Mouse (Mus musculus) intestine, embryonic 16.5 days (tissue): ENCODE measurements around the gene Aldh3b3. TPM values are rescaled to one million over a fixed set of nuclear protein-coding genes. Genes with fewer than 3 reads are reported as not detected.

Source experiments
- ATAC-seq: fragments of 200-750 bp; cut with Nextera tagmentation; 2 replicates; pipeline ENCODE4 v1.8.0; 2017; ENCODE audit warnings: moderate TSS enrichment, moderate library complexity
- H3K27ac ChIP-seq: fragments of 300-500 bp; sonication (generic); 2 replicates; pipeline ENCODE4 v1.5.1; 2014; ENCODE audit warnings: mild to moderate bottlenecking, low read length
- H3K27me3 ChIP-seq: fragments of 300-500 bp; sonication (generic); replicated peaks from 2 replicates; pipeline ENCODE4 v1.6.1; 2014; ENCODE audit warnings: low read length, control low read depth, mixed read lengths; ENCODE audit not compliant: control insufficient read depth, insufficient read depth
- H3K36me3 ChIP-seq: fragments of 300-500 bp; sonication (generic); 2 replicates; pipeline ENCODE4 v1.6.1; 2014; ENCODE audit warnings: low read length, control low read depth; ENCODE audit not compliant: control insufficient read depth, insufficient read depth
- H3K4me1 ChIP-seq: fragments of 300-500 bp; sonication (generic); 2 replicates; pipeline ENCODE4 v1.6.1; 2014; ENCODE audit warnings: low read length, control low read depth, mixed read lengths; ENCODE audit not compliant: control insufficient read depth, insufficient read depth
- H3K4me2 ChIP-seq: fragments of 300-500 bp; sonication (generic); 2 replicates; pipeline ENCODE4 v1.6.1; 2014; ENCODE audit warnings: low read depth, low read length, control low read depth
- H3K4me3 ChIP-seq: fragments of 300-500 bp; sonication (generic); 2 replicates; pipeline ENCODE4 v1.5.1; 2014; ENCODE audit warnings: mild to moderate bottlenecking, low read length
- H3K9ac ChIP-seq: fragments of 300-500 bp; sonication (generic); 2 replicates; pipeline ENCODE4 v1.6.1; 2014; ENCODE audit warnings: low read depth, low read length
- H3K9me3 ChIP-seq: fragments of 300-500 bp; sonication (generic); 2 replicates; pipeline ENCODE4 v1.6.1; 2016; ENCODE audit warnings: low read length, control low read depth; ENCODE audit not compliant: control insufficient read depth
- WGBS: fragments of 180-500 bp; shearing (Covaris S2); extraction: QIAGEN DNeasy Blood & Tissue Kit; methylation state at CpG from one replicate; pipeline ENCODE4 v1.1.7; 2014; 5-methylcytosine and 5-hydroxymethylcytosine counted together
- polyA plus RNA-seq: library from polyadenylated mRNA; unstranded; fragments of >200 nt; fragmentation: Nextera tagmentation; extraction: Ambion mirVana; gene quantifications from 2 replicates; pipeline ENCODE4 v1.2.1, GENCODE M21; 2015

Gene Aldh3b3
- polyA plus RNA-seq, 1 experiment from 2014 or later: not detected

DNA sequence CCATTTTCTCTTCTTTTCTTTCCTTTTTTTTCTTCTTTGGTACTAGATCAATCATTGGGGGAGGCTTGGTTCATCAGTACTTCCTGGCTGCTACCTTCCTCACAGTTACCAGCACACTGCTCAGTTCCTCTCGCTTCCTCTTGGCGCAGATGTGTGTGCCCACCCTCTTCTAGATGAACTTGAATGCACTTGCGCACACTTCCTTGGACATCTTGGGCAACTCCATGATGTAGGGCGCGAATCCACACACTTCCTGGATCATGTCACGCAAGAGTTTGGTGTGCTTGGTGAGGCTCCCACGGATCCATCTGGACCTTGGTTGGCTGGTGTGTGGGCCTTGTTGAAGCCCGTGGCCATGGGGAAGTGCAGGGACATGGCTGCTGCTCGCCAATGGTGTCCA lies 26.7 kb upstream of the Aldh3b3 start:
- no peak overlapping the region for H3K4me3 ChIP-seq
- no peak overlapping the region for H3K27ac ChIP-seq
- no peaks in the 10 kb centered on the region for H3K36me3 ChIP-seq
- ATAC-seq: no peak
- no peaks in the 10 kb centered on the region for H3K27me3 ChIP-seq
- no peak overlapping the region for H3K9ac ChIP-seq
- H3K4me2 ChIP-seq: no peak overlapping the region
- no peaks in the 10 kb centered on the region for H3K9me3 ChIP-seq
- WGBS: 91% methylated on average over 9 of the region's 9 CpGs
- H3K4me1 ChIP-seq: peaks cover 24% of the 10 kb centered on the region

DNA sequence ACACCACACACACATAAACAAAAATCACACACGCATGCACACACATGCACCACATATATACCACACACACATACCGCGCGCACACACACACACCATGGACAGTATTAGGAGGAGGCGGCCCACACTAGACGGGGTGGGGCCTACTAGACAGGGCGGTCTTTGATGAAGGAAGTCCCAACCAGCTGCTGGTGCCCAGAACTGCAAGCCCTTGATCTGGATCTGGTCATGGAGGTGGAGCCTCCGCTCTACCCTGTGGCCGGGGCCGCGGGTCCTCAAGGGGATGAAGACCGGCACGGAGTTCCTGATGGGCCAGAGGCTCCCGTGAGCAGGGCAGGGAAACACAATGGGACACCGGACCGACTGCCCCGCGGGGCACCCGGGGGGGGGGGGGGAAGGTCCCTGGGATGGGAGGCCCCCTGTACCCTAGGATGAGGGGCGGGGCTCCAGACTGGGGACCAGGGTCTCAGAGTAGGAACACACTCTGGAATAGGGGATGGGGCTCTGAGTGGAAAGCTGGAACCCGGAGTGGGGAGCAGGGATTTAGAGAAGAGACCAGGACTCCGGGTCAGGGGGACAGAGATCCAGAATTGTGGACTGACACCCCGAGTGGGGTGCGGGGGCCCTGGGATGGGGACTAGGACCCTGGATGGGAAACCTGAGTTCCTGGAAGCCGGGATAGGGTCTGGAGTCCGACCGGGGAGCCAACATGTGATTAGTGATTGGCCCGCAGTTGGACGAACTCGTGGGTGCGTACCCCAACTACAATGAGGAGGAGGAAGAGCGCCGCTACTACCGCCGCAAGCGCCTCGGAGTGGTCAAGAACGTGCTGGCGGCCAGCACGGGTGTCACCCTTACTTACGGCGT lies 23.2 kb upstream of the Aldh3b3 start, which contains the start of gene Unc93b1:
Unc93b1 (plus strand) TSS at position 155 of the 864 bp plus-strand sequence.
- H3K9me3 ChIP-seq: no peaks in the 10 kb centered on the region
- H3K4me2 ChIP-seq: peak within 1 kb of the TSS; percentile 95
- ATAC-seq: peak; percentile 88
- peaks cover 14% of the 10 kb centered on the region for H3K4me1 ChIP-seq
- H3K9ac ChIP-seq: peak within 1 kb of the TSS; percentile 74
- peak within 1 kb of the TSS; percentile 54 for H3K4me3 ChIP-seq
- H3K36me3 ChIP-seq: no peaks in the 10 kb centered on the region
- no peaks in the 10 kb centered on the region for H3K27me3 ChIP-seq
- peak within 1 kb of the TSS; percentile 15; the same call in 1 of the 2 replicates for H3K27ac ChIP-seq
- WGBS: 8% methylated on average over 42 of the region's 42 CpGs

DNA sequence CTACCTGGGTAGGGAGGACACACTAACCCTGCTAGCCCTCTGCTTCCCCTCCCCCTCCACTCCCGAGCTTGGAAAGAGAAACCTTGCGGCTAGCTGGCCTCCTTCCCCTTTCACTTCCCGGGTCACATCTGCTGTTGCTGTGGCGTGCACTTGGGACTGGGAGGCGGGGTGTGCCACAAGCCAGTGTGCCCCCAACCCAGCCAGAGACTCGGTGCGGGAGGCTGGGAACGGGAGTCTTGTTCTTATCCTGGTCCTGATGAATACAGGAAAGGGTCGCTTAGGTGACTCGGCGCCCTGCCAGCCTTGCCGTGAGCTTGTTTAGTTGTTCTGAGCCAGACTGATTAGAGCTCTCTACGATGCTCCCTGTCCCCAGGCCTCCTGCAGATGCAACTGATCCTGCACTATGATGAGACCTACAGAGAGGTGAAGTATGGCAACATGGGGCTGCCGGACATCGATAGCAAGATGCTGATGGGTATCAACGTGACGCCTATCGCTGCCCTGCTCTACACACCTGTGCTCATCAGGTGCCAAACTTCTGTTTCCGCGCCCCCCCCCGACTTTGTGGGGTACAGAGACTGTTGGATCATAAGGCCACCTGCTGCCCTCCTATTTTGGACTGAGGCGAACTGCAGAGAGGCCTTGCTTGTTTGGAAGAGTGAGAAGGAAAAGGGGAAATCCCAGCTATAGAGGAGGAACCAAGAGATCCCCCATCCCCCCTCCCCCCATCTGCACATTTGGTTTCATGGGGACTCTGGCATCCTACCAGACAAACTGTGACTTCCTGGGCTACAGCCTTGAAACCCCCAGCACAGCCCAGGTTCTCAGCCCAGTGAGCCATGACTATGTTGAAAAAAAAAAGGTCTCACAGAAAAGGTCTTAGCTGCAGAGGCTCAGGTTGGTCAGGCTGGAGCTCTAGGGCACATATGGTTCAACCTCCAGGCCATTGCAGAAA lies 22.3 kb upstream of the Aldh3b3 start:
- H3K36me3 ChIP-seq: no peaks in the 10 kb centered on the region
- peaks cover 8% of the 10 kb centered on the region for H3K4me1 ChIP-seq
- peak overlapping the region; percentile 95 for H3K4me2 ChIP-seq
- H3K9ac ChIP-seq: peak overlapping the region; percentile 74
- 12% methylated on average over 22 of the region's 22 CpGs for WGBS
- H3K27me3 ChIP-seq: no peaks in the 10 kb centered on the region
- no peaks in the 10 kb centered on the region for H3K9me3 ChIP-seq
- no peak overlapping the region for H3K27ac ChIP-seq
- peak overlapping the region; percentile 54 for H3K4me3 ChIP-seq
- ATAC-seq: peak; percentile 43

DNA sequence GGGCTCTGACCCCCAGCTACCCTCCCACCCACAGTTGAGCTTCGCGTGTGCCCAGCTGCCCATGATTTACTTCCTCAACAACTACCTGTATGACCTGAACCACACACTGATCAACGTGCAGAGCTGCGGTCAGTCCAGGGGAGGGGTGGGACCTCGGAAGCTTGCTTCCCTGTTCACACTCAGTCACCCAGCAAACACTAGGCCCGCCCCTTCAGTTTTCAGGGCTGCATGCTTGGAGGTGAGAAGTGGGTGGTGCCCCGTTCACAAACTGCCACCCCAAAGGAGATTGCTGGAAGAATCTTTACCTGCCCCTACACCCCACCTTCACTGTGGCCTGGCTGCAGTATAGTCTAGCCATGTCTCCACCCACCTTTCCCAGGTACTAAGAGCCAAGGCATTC lies 16.1 kb upstream of the Aldh3b3 start:
- Histone ChIP-seq H3K4me2 (no peak overlapping the region), H3K4me1 (peaks cover 9% of the 10 kb centered on the region; the same call in 1 of the 2 replicates), H3K27me3 (no peaks in the 10 kb centered on the region), H3K9me3 (no peaks in the 10 kb centered on the region), H3K36me3 (no peaks in the 10 kb centered on the region), H3K4me3 (no peak overlapping the region), H3K27ac (no peak overlapping the region), H3K9ac (no peak overlapping the region)
- 75% methylated on average over 7 of the region's 7 CpGs for WGBS
- ATAC-seq: no peak

DNA sequence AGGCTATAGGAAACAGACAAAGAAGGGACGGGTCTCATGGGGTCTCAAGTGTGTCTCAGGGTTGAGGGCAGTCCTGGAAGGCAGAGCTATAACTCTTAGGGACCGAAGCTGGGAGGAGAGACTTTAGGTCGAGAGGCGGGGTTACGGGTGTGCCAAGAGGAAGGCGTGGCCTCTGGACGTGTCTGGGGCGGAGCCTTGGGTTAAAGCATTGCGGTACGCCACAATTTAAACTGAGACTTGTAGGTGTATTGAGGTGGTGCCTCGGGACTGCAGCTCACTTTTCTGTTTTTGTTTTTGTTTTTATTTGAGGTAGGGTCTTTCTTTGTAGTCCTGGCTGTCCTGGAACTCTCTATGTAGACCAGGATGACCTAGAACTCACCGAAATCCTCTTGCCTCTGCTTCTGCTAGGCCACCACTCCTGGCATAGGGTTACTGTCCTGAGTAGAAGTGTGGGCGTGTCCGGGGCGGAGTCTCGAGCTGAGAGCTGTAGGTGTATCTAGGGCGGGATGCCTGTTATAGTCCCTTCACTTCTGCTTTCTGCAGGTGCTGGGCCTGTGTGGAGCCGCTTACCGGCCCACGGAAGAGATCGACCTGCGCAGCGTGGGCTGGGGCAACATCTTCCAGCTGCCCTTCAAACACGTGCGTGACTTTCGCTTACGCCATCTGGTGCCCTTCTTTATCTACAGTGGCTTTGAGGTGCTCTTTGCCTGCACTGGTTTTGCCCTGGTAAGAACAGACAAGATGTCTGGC lies 15.3 kb upstream of the Aldh3b3 start:
- no peaks in the 10 kb centered on the region for H3K9me3 ChIP-seq
- 21% methylated on average over 27 of the region's 27 CpGs for WGBS
- peaks cover 9% of the 10 kb centered on the region; the same call in 1 of the 2 replicates for H3K4me1 ChIP-seq
- peak overlapping the region; percentile 23 for H3K4me3 ChIP-seq
- no peaks in the 10 kb centered on the region for H3K27me3 ChIP-seq
- H3K9ac ChIP-seq: no peak overlapping the region
- peak; percentile 84 for ATAC-seq
- peak overlapping the region; percentile 44 for H3K4me2 ChIP-seq
- no peak overlapping the region for H3K27ac ChIP-seq
- no peaks in the 10 kb centered on the region for H3K36me3 ChIP-seq

DNA sequence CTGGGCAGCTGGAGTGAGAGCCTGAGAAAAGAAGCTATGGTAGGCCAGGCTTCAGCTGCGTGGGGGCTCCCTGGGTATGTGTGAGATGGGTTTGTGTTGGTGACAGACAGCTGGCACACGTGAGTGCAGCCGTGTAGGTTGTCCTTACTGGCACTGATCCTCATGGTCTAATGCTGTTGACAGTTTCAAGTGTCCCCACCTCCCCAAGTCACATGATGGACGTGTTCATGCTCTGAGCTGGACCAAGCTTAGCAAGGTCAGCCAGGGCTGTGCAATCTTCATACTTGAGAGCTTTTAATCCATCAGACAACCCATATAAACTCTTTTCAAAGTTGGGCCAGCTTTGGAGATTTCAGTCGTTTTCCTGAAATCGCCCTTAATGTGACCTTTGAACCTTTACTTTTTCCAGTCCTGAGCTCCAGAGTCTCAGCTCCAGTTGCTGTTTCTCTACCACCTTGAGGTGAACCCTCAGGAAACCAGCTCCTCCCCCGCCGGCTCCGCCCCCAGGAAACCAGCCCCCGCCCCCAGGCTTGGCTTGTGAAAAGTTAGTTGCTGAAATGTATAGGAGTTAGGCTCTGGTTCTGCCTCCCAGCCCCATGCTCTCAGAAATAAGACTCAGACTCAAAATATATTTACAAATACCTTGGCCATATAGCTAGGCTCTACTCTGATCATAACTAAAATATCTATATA lies 12.4 kb upstream of the Aldh3b3 start:
- WGBS: 25% methylated on average over 10 of the region's 10 CpGs
- no peak overlapping the region for H3K27ac ChIP-seq
- peak; percentile 56; the same call in 1 of the 2 replicates for ATAC-seq
- no peaks in the 10 kb centered on the region for H3K36me3 ChIP-seq
- H3K9me3 ChIP-seq: no peaks in the 10 kb centered on the region
- H3K27me3 ChIP-seq: no peaks in the 10 kb centered on the region
- no peak overlapping the region for H3K9ac ChIP-seq
- no peak overlapping the region for H3K4me3 ChIP-seq
- H3K4me2 ChIP-seq: no peak overlapping the region
- peaks cover 9% of the 10 kb centered on the region; the same call in 1 of the 2 replicates for H3K4me1 ChIP-seq

DNA sequence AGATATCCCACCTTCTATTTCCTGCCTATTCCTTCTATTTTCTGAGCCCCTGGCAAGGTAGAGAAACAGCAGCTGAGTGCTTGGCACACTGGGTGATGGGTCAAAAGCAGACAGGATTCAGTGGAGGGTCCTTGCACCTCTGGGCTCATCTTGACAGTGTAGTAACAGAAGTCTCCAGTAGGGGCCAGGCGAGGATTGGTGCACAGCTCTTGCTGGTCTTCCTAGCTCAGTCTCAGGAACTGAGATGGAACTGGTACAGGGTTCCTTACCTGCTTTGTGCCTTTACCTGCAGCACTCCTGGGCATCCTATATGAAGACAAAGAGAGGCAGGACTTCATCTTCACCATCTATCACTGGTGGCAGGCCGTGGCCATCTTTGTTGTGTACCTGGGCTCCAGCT lies 11.7 kb upstream of the Aldh3b3 start:
- Histone ChIP-seq H3K36me3 (no peaks in the 10 kb centered on the region), H3K4me2 (no peak overlapping the region), H3K4me1 (peaks cover 9% of the 10 kb centered on the region; the same call in 1 of the 2 replicates), H3K9ac (no peak overlapping the region), H3K9me3 (no peaks in the 10 kb centered on the region), H3K27me3 (no peaks in the 10 kb centered on the region), H3K4me3 (no peak overlapping the region), H3K27ac (no peak overlapping the region)
- 21% methylated on average over 2 of the region's 2 CpGs for WGBS
- ATAC-seq: peak; percentile 67

DNA sequence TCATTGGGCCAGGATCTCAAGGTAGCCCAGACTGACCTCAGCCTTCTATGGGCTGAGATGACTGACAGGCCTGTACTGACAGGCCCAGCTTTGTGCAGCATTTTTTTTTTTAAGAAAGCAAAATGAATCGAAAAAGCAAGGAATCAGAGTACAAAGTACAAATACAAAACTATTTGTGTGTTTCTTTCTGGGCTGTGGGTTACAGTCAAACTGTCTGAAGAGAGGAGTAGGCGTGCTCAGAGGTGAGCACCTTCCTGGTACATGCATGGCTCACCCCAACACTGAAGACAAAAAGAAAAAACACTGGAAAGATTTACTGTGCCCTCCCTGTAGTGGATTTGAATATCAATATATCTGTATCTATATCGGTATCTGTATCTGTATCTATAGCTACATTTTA lies 10.6 kb upstream of the Aldh3b3 start:
- no peak for ATAC-seq
- H3K27me3 ChIP-seq: no peaks in the 10 kb centered on the region
- no peaks in the 10 kb centered on the region for H3K36me3 ChIP-seq
- no peak overlapping the region for H3K4me3 ChIP-seq
- H3K27ac ChIP-seq: no peak overlapping the region
- 82% methylated on average over 3 of the region's 3 CpGs for WGBS
- H3K9me3 ChIP-seq: no peaks in the 10 kb centered on the region
- peaks cover 9% of the 10 kb centered on the region; the same call in 1 of the 2 replicates for H3K4me1 ChIP-seq
- no peak overlapping the region for H3K4me2 ChIP-seq
- H3K9ac ChIP-seq: no peak overlapping the region
